Mouse (Mus musculus) kidney, postnatal 4 days (tissue): ENCODE data around the gene Cdv3.

Experiments
- DNase-seq, 2 experiments: peaks; one replicate each; pipeline ENCODE4 v3.0.0; 2021; ENCODE audit warnings: mixed read lengths in 2 of 2

Cdv3 gene

GRCm38 (mm10) chr9:103365290-103366247 is at the start of gene Cdv3:
TSS of gene Cdv3 (minus strand) at chr9:103365840.
- peak; percentile 99 to 100 for DNase-seq

- DNase-seq = no peak
These were observed 47.8 kb upstream of the Cdv3 start for GRCm38 (mm10) chr9:103413457-103413856.

GRCm38 (mm10) chr9:103409119-103409518 is 43.5 kb upstream of the Cdv3 start:
- DNase-seq = no peak

GRCm38 (mm10) chr9:103408136-103408777 is 42.6 kb upstream of the Cdv3 start:
- DNase-seq = no peak

GRCm38 (mm10) chr9:103403331-103403973 is 37.8 kb upstream of the Cdv3 start:
- DNase-seq = no peak

- peak; percentile 14 to 23 for DNase-seq
These were observed 33.0 kb upstream of the Cdv3 start for GRCm38 (mm10) chr9:103398509-103399157.

- DNase-seq = no peak
These were observed 27.6 kb upstream of the Cdv3 start for GRCm38 (mm10) chr9:103393256-103393655.

- no peak for DNase-seq
These were observed 26.2 kb upstream of the Cdv3 start for GRCm38 (mm10) chr9:103391796-103392372.

GRCm38 (mm10) chr9:103389261-103389660 is 23.6 kb upstream of the Cdv3 start:
- DNase-seq = no peak

GRCm38 (mm10) chr9:103387011-103387653 is 21.5 kb upstream of the Cdv3 start:
- no peak for DNase-seq

GRCm38 (mm10) chr9:103386573-103386972 is 20.9 kb upstream of the Cdv3 start:
- DNase-seq = no peak

- DNase-seq = no peak
These were observed 20.0 kb upstream of the Cdv3 start for GRCm38 (mm10) chr9:103385600-103385999.

- DNase-seq = no peak
These were observed 18.6 kb upstream of the Cdv3 start for GRCm38 (mm10) chr9:103384141-103384796.

- no peak for DNase-seq
These were observed 17.9 kb upstream of the Cdv3 start for GRCm38 (mm10) chr9:103383576-103383975.

- no peak for DNase-seq
These were observed 17.3 kb upstream of the Cdv3 start for GRCm38 (mm10) chr9:103382989-103383388.

- no peak for DNase-seq
These were observed 14.9 kb upstream of the Cdv3 start for GRCm38 (mm10) chr9:103380566-103380965.

GRCm38 (mm10) chr9:103379199-103379598 is 13.6 kb upstream of the Cdv3 start:
- no peak for DNase-seq

GRCm38 (mm10) chr9:103378686-103379085 is 13.0 kb upstream of the Cdv3 start:
- DNase-seq = no peak

- no peak for DNase-seq
These were observed 11.0 kb upstream of the Cdv3 start for GRCm38 (mm10) chr9:103376346-103377320.
